Mouse (Mus musculus) liver, embryonic 11.5 days (tissue): ENCODE measurements around the gene Focad. TPM values are rescaled to one million over a fixed set of nuclear protein-coding genes. Genes with fewer than 3 reads are reported as not detected.

Experiments
- ATAC-seq: fragments of 200-750 bp; cut with Nextera tagmentation; replicated peaks from 2 replicates; pipeline ENCODE4 v1.8.0; 2017; ENCODE audit warnings: moderate number of reproducible peaks, mild to moderate bottlenecking, moderate TSS enrichment, moderate library complexity; ENCODE audit not compliant: low FRiP score
- DNase-seq: peaks from one replicate; pipeline ENCODE4 v3.0.0-alpha.2; 2017; ENCODE audit warnings: low spot score
- H3K27ac ChIP-seq: fragments of 300-500 bp; sonication (generic); 2 replicates; pipeline ENCODE4 v1.5.1; 2014; ENCODE audit warnings: mild to moderate bottlenecking, low read depth, low read length, control low read depth
- H3K27me3 ChIP-seq: fragments of 300-500 bp; sonication (generic); replicated peaks from 2 replicates; pipeline ENCODE4 v1.6.1; 2014; ENCODE audit warnings: low read length, mixed read lengths; ENCODE audit not compliant: control insufficient read depth, insufficient read depth
- H3K36me3 ChIP-seq: fragments of 300-500 bp; sonication (generic); 2 replicates; pipeline ENCODE4 v1.6.1; 2014; ENCODE audit warnings: mild to moderate bottlenecking, low read length, moderate library complexity, mixed read lengths; ENCODE audit not compliant: control insufficient read depth, insufficient read depth
- H3K4me1 ChIP-seq: fragments of 300-500 bp; sonication (generic); replicated peaks from 2 replicates; pipeline ENCODE4 v1.6.1; 2014; ENCODE audit warnings: low read length, mixed read lengths; ENCODE audit not compliant: control insufficient read depth, insufficient read depth
- H3K4me2 ChIP-seq: fragments of 300-500 bp; sonication (generic); 2 replicates; pipeline ENCODE4 v1.6.1; 2014; ENCODE audit warnings: mild to moderate bottlenecking, control low read depth, moderate library complexity
- H3K4me3 ChIP-seq: fragments of 300-500 bp; sonication (generic); 2 replicates; pipeline ENCODE4 v1.5.1; 2014; ENCODE audit warnings: low read depth, low read length, control low read depth
- H3K9ac ChIP-seq: fragments of 300-500 bp; sonication (generic); 2 replicates; pipeline ENCODE4 v1.6.1; 2014; ENCODE audit warnings: low read depth, low read length, control low read depth
- H3K9me3 ChIP-seq: fragments of 300-500 bp; sonication (generic); 2 replicates; pipeline ENCODE4 v1.6.1; 2016; ENCODE audit warnings: low read length, inconsistent platforms, mixed read lengths; ENCODE audit not compliant: control insufficient read depth
- WGBS: fragments of 180-500 bp; shearing (Covaris S2); extraction: QIAGEN DNeasy Blood & Tissue Kit; methylation state at CpG from one replicate; pipeline ENCODE4 v1.1.7; 2014; 5-methylcytosine and 5-hydroxymethylcytosine counted together
- polyA plus RNA-seq: library from polyadenylated mRNA; unstranded; fragments of >200 nt; fragmentation: Nextera tagmentation; extraction: Ambion mirVana; gene quantifications from 2 replicates; pipeline ENCODE4 v1.2.1, GENCODE M21; 2014

Gene Focad
- polyA plus RNA-seq, 1 experiment from 2014 or later, result 23.2 TPM

GRCm38 (mm10) chr4:88245494-88245893, 151.1 kb downstream of the Focad start:
- 85% methylated on average over 4 of the region's 4 CpGs for WGBS
- H3K9ac ChIP-seq, result no peak overlapping the region
- ATAC-seq, result no peak

DNA sequence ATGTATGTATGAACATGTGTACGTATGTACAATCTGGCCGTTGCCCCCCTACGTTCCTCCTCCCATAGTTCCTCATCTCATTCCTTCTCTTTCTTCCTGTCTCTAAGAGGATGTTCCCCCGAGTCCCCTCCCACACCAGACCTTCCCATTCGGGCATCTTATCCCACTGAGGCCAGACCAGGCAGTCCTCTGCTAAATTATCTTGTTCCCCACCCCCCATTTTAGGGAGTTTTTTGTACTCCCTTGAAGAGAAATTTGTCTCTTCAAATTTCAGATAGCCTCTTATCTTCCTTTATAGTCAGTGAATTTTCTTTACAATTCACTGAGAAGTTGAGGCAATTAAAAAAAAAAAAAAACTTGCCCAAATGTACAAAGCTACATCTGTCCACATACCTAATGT, 166.9 kb downstream of the Focad start:
- Histone ChIP-seq H3K36me3 (no peaks in the 10 kb centered on the region), H3K9ac (no peak overlapping the region), H3K27me3 (no peaks in the 10 kb centered on the region), H3K4me3 (no peak overlapping the region), H3K4me1 (no peaks in the 10 kb centered on the region), H3K4me2 (no peak overlapping the region), H3K9me3 (no peaks in the 10 kb centered on the region), H3K27ac (no peak overlapping the region)
- WGBS, result 83% methylated on average over 5 of the region's 5 CpGs
- DNase-seq, result no peak
- no peak for ATAC-seq

More at GRCm38 (mm10) chr4:88245494-88245893, 151.1 kb downstream of the Focad start:
- H3K4me2 ChIP-seq, result no peak overlapping the region
- H3K36me3 ChIP-seq, result no peaks in the 10 kb centered on the region
- H3K27ac ChIP-seq, result no peak overlapping the region
- H3K4me1 ChIP-seq, result no peaks in the 10 kb centered on the region
- H3K27me3 ChIP-seq, result no peaks in the 10 kb centered on the region
- no peaks in the 10 kb centered on the region for H3K9me3 ChIP-seq
- no peak overlapping the region for H3K4me3 ChIP-seq
- DNase-seq, result no peak

GRCm38 (mm10) chr4:88264536-88264935, 170.1 kb downstream of the Focad start:
- Histone ChIP-seq H3K27me3 (no peaks in the 10 kb centered on the region), H3K4me1 (no peaks in the 10 kb centered on the region), H3K9ac (no peak overlapping the region), H3K4me3 (no peak overlapping the region), H3K4me2 (no peak overlapping the region), H3K27ac (no peak overlapping the region), H3K9me3 (no peaks in the 10 kb centered on the region), H3K36me3 (no peaks in the 10 kb centered on the region)
- no peak for ATAC-seq
- WGBS, result 88% methylated on average over 1 of the region's 1 CpGs
- DNase-seq, result no peak

- 73% methylated on average over 7 of the region's 7 CpGs for WGBS
- no peaks in the 10 kb centered on the region for H3K36me3 ChIP-seq
Observed at GRCm38 (mm10) chr4:88270408-88271067, 176.1 kb downstream of the Focad start.

DNA sequence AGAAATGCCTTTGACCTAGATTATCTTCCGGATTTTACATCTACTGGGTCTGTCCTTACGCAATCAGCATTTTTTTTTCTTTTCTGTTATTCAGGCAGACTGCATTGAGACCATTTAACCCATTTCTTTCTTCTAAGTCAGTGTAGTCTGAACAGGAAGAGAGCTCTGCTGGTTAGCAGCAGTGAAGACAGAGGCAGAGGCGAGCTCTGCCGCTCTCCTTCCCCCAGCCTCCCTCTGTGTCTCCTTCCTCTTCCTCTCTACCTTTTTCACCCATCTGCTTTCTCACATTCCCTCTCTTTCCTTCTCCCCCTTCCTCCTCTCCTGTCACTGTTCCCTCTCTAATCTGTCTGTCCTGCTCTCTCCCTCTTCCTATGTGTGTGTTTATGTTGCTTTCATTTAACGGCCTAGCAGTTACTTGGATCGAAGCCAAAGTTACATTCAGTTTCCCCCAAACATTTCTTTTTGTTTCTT, 181.2 kb downstream of the Focad start:
- H3K4me3 ChIP-seq, result no peak overlapping the region
- H3K4me2 ChIP-seq, result no peak overlapping the region
- DNase-seq (no peak), ATAC-seq (no peak)
- no peaks in the 10 kb centered on the region; the same call in 1 of the 2 replicates for H3K4me1 ChIP-seq
- H3K27me3 ChIP-seq, result no peaks in the 10 kb centered on the region
- no peaks in the 10 kb centered on the region for H3K36me3 ChIP-seq
- 66% methylated on average over 6 of the region's 6 CpGs for WGBS
- no peak overlapping the region for H3K9ac ChIP-seq
- H3K9me3 ChIP-seq, result no peaks in the 10 kb centered on the region
- H3K27ac ChIP-seq, result no peak overlapping the region

More at GRCm38 (mm10) chr4:88270408-88271067, 176.1 kb downstream of the Focad start:
- Histone ChIP-seq H3K9me3 (no peaks in the 10 kb centered on the region), H3K27me3 (no peaks in the 10 kb centered on the region), H3K27ac (no peak overlapping the region), H3K4me1 (no peaks in the 10 kb centered on the region; the same call in 1 of the 2 replicates), H3K4me2 (no peak overlapping the region), H3K9ac (no peak overlapping the region), H3K4me3 (no peak overlapping the region)
- ATAC-seq, result no peak
- no peak for DNase-seq

DNA sequence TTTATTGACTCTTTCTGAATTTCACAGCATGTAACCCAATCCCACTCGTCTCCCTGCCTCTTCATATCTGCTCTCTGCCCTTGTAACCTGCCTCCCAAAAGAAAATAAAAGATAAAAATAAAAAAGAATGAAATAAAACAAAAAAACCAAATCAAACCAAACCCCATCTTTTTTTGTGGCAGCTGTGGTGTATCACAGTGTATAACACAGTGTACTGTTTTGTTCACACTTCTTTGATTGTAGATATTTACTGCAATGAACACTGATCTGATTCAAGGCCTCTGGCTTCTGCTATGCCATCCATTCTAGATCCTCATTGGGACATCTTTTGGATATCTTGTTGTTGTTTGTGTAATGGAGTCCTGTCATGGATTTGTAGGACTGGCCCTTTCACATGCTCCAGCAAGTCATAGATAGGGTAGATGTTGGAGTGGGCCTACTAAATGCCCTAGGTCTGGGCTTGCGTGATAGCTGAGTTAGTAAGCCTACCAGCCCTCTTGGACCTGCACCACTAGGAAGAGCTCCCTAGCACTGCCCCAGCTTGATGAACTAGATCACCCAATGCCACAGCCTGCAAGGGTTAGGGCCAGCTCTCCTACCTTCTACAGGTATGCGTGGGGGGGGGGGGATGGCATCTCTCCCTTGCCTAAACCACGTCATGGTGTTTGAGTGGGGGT, 181.8 kb downstream of the Focad start:
- no peak for ATAC-seq
- Histone ChIP-seq H3K9ac (no peak overlapping the region), H3K27me3 (no peaks in the 10 kb centered on the region), H3K36me3 (no peaks in the 10 kb centered on the region), H3K9me3 (no peaks in the 10 kb centered on the region), H3K4me3 (no peak overlapping the region), H3K4me2 (no peak overlapping the region), H3K27ac (no peak overlapping the region), H3K4me1 (no peaks in the 10 kb centered on the region; the same call in 1 of the 2 replicates)
- DNase-seq, result no peak
- 81% methylated on average over 4 of the region's 4 CpGs for WGBS

GRCm38 (mm10) chr4:88278524-88278923, 184.1 kb downstream of the Focad start:
- ATAC-seq, result no peak
- 88% methylated on average over 2 of the region's 2 CpGs for WGBS
- H3K4me3 ChIP-seq, result no peak overlapping the region
- no peak overlapping the region for H3K9ac ChIP-seq
- H3K4me2 ChIP-seq, result no peak overlapping the region
- H3K36me3 ChIP-seq, result no peaks in the 10 kb centered on the region
- H3K27me3 ChIP-seq, result no peaks in the 10 kb centered on the region
- H3K4me1 ChIP-seq, result no peaks in the 10 kb centered on the region; the same call in 1 of the 2 replicates
- no peak for DNase-seq
- H3K9me3 ChIP-seq, result no peaks in the 10 kb centered on the region
- H3K27ac ChIP-seq, result no peak overlapping the region

DNA sequence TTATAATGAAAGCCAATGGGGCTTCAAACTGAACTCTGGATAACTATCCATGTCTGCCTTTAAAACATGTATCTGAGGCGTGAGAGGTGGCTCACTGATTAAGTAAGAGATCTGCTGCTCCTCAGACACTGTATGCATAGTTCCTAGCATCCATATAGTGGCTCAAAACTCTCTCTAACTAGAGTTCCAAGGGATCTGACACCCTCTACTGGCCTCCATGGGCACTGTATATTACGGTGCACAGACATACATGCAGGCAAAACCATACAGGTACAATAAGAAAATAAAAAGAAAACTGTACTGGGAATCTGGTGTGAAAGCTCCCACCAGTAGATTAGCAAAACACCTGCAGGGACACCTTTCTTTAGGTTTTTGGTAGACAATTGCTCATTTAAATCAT, 186.1 kb downstream of the Focad start:
- H3K27ac ChIP-seq, result no peak overlapping the region
- no peak overlapping the region for H3K4me2 ChIP-seq
- H3K9ac ChIP-seq, result no peak overlapping the region
- no peaks in the 10 kb centered on the region for H3K27me3 ChIP-seq
- H3K4me1 ChIP-seq, result no peaks in the 10 kb centered on the region; the same call in 1 of the 2 replicates
- WGBS, result 86% methylated on average over 2 of the region's 2 CpGs
- H3K4me3 ChIP-seq, result no peak overlapping the region
- no peaks in the 10 kb centered on the region for H3K9me3 ChIP-seq
- ATAC-seq (no peak), DNase-seq (no peak)
- no peaks in the 10 kb centered on the region for H3K36me3 ChIP-seq

- Histone ChIP-seq H3K4me1 (no peaks in the 10 kb centered on the region), H3K27ac (no peak overlapping the region), H3K9ac (no peak overlapping the region), H3K36me3 (no peaks in the 10 kb centered on the region), H3K27me3 (no peaks in the 10 kb centered on the region), H3K4me3 (no peak overlapping the region), H3K4me2 (no peak overlapping the region), H3K9me3 (no peaks in the 10 kb centered on the region)
- WGBS, result 80% methylated on average over 6 of the region's 6 CpGs
- DNase-seq (no peak), ATAC-seq (no peak)
Observed at GRCm38 (mm10) chr4:88295537-88295936, 201.1 kb downstream of the Focad start.
